Mouse (Mus musculus) midbrain, embryonic 16.5 days (tissue): ENCODE results near the gene Rbm18. TPM values are rescaled to one million over a fixed set of nuclear protein-coding genes. Genes with fewer than 3 reads are reported as not detected.
A peak's percentile ranks its signal among the peaks of the same experiment; 100 is the strongest.
"Not testable (repeated sequence)": the region's sequence is repeated elsewhere in the genome, so short reads cannot be mapped to it uniquely, and the experiment has no call there.

Source experiments
- ATAC-seq: fragments of 200-750 bp; cut with Nextera tagmentation; 2 replicates; pipeline ENCODE4 v1.8.0; 2017; ENCODE audit warnings: moderate TSS enrichment
- H3K27ac ChIP-seq: fragments of 300-500 bp; sonication (generic); 2 replicates; pipeline ENCODE4 v1.5.1; 2014; ENCODE audit warnings: mild to moderate bottlenecking, low read length, mixed read lengths
- H3K27me3 ChIP-seq: fragments of 300-500 bp; sonication (generic); 2 replicates; pipeline ENCODE4 v1.6.1; 2014; ENCODE audit warnings: low read depth, low read length, mixed read lengths; ENCODE audit not compliant: control insufficient read depth, insufficient read depth
- H3K36me3 ChIP-seq: fragments of 300-500 bp; sonication (generic); 2 replicates; pipeline ENCODE4 v1.6.1; 2014; ENCODE audit warnings: mild to moderate bottlenecking, low read length, moderate library complexity, mixed read lengths; ENCODE audit not compliant: control insufficient read depth, insufficient read depth
- H3K4me1 ChIP-seq: fragments of 300-500 bp; sonication (generic); 2 replicates; pipeline ENCODE4 v1.6.1; 2014; ENCODE audit warnings: mild to moderate bottlenecking, low read length, mixed read lengths; ENCODE audit not compliant: control insufficient read depth, insufficient read depth
- H3K4me2 ChIP-seq: fragments of 300-500 bp; sonication (generic); 2 replicates; pipeline ENCODE4 v1.6.1; 2014; ENCODE audit warnings: mild to moderate bottlenecking, low read length, mixed read lengths
- H3K4me3 ChIP-seq: fragments of 300-500 bp; sonication (generic); 2 replicates; pipeline ENCODE4 v1.5.1; 2014; ENCODE audit warnings: low read depth, mild to moderate bottlenecking, low read length, moderate library complexity, mixed read lengths
- H3K9ac ChIP-seq: fragments of 300-500 bp; sonication (generic); 2 replicates; pipeline ENCODE4 v1.6.1; 2014; ENCODE audit warnings: low read depth, low read length, mixed read lengths
- H3K9me3 ChIP-seq: fragments of 300-500 bp; sonication (generic); replicated peaks from 2 replicates; pipeline ENCODE4 v1.6.1; 2014; ENCODE audit warnings: mild to moderate bottlenecking, low read length, mixed read lengths; ENCODE audit not compliant: control insufficient read depth, poor library complexity, severe bottlenecking
- WGBS: fragments of 180-500 bp; shearing (Covaris S2); extraction: QIAGEN DNeasy Blood & Tissue Kit; methylation state at CpG from one replicate; pipeline ENCODE4 v1.1.7; 2014; 5-methylcytosine and 5-hydroxymethylcytosine counted together
- polyA plus RNA-seq: library from polyadenylated mRNA; unstranded; fragments of >200 nt; fragmentation: Nextera tagmentation; extraction: Ambion mirVana; gene quantifications from 2 replicates; pipeline ENCODE4 v1.2.1, GENCODE M21; 2015

Rbm18 gene
- polyA plus RNA-seq, result 131 and 142 TPM in 2 replicates

GRCm38 (mm10) chr2:36136300-36136941 lies at the start of gene Rbm18, which contains the start of gene Mrrf:
Gene Rbm18 (minus strand): TSS chr2:36136773.
Gene Mrrf (plus strand): TSS chr2:36136389.
- no peaks in the 10 kb centered on the region for H3K9me3 ChIP-seq
- under 1% methylated on average over 50 of the region's 50 CpGs for WGBS
- peaks cover 16% of the 10 kb centered on the region for H3K4me1 ChIP-seq
- peak; percentile 98 for ATAC-seq
- peak within 1 kb of the TSS; percentile 88 for H3K9ac ChIP-seq
- no peaks in the 10 kb centered on the region for H3K27me3 ChIP-seq
- H3K4me3 ChIP-seq, result peak within 1 kb of the TSS; percentile 68
- H3K27ac ChIP-seq, result peak within 1 kb of the TSS; percentile 82
- peaks cover 10% of the 10 kb centered on the region; the same call in 1 of the 2 replicates for H3K36me3 ChIP-seq
- H3K4me2 ChIP-seq, result peak within 1 kb of the TSS; percentile 63

GRCm38 (mm10) chr2:36184876-36185275 lies 48.3 kb upstream of the Rbm18 start:
- H3K9ac ChIP-seq, result no peak overlapping the region
- H3K27me3 ChIP-seq, result no peaks in the 10 kb centered on the region
- no peak overlapping the region for H3K4me3 ChIP-seq
- no peaks in the 10 kb centered on the region for H3K9me3 ChIP-seq
- no peak overlapping the region for H3K27ac ChIP-seq
- no peak overlapping the region for H3K4me2 ChIP-seq
- no peaks in the 10 kb centered on the region for H3K4me1 ChIP-seq
- 61% methylated on average over 6 of the region's 6 CpGs for WGBS
- H3K36me3 ChIP-seq, result no peaks in the 10 kb centered on the region
- ATAC-seq, result no peak

GRCm38 (mm10) chr2:36184192-36184591 lies 47.6 kb upstream of the Rbm18 start:
- 92% methylated on average over 2 of the region's 2 CpGs for whole genome bisulfite sequencing
- Histone ChIP-seq H3K4me3 (no peak overlapping the region), H3K36me3 (no peaks in the 10 kb centered on the region), H3K4me1 (no peaks in the 10 kb centered on the region), H3K27me3 (no peaks in the 10 kb centered on the region), H3K9me3 (no peaks in the 10 kb centered on the region), H3K4me2 (no peak overlapping the region), H3K27ac (no peak overlapping the region), H3K9ac (no peak overlapping the region)
- ATAC-seq, result no peak

- H3K27me3 ChIP-seq, result no peaks in the 10 kb centered on the region
- H3K9me3 ChIP-seq, result no peaks in the 10 kb centered on the region
- ATAC-seq, result no peak
- H3K36me3 ChIP-seq, result no peaks in the 10 kb centered on the region
- 73% methylated on average over 2 of the region's 2 CpGs for WGBS
- H3K4me3 ChIP-seq, result no peak overlapping the region
- H3K4me2 ChIP-seq, result no peak overlapping the region
- H3K27ac ChIP-seq, result no peak overlapping the region
- no peak overlapping the region for H3K9ac ChIP-seq
- no peaks in the 10 kb centered on the region for H3K4me1 ChIP-seq
These were observed 46.7 kb upstream of the Rbm18 start for GRCm38 (mm10) chr2:36183278-36183677.

- not testable (repeated sequence) for ATAC-seq, H3K4me1 ChIP-seq
- 91% methylated on average over 4 of the region's 4 CpGs for WGBS
These were observed 45.2 kb upstream of the Rbm18 start for GRCm38 (mm10) chr2:36181587-36182368.

GRCm38 (mm10) chr2:36179487-36179886 lies 42.9 kb upstream of the Rbm18 start:
- ATAC-seq, result no peak
- Histone ChIP-seq H3K27ac (no peak overlapping the region), H3K36me3 (peaks cover 7% of the 10 kb centered on the region; the same call in 1 of the 2 replicates), H3K9ac (no peak overlapping the region), H3K9me3 (no peaks in the 10 kb centered on the region), H3K4me2 (no peak overlapping the region), H3K4me3 (no peak overlapping the region), H3K27me3 (no peaks in the 10 kb centered on the region), H3K4me1 (no peaks in the 10 kb centered on the region)
- 67% methylated on average over 3 of the region's 3 CpGs for WGBS

More at GRCm38 (mm10) chr2:36181587-36182368, 45.2 kb upstream of the Rbm18 start:
- not testable (repeated sequence) for H3K36me3 ChIP-seq, H3K4me3 ChIP-seq, H3K4me2 ChIP-seq, H3K9ac ChIP-seq, H3K27me3 ChIP-seq, H3K9me3 ChIP-seq, H3K27ac ChIP-seq

GRCm38 (mm10) chr2:36172574-36172973 lies 36.0 kb upstream of the Rbm18 start:
- H3K27me3 ChIP-seq, result no peaks in the 10 kb centered on the region
- H3K9me3 ChIP-seq, result no peaks in the 10 kb centered on the region
- no peak overlapping the region for H3K27ac ChIP-seq
- H3K4me1 ChIP-seq, result no peaks in the 10 kb centered on the region
- WGBS, result 86% methylated on average over 3 of the region's 3 CpGs
- no peak for ATAC-seq
- peaks cover 3% of the 10 kb centered on the region; the same call in 1 of the 2 replicates for H3K36me3 ChIP-seq
- no peak overlapping the region for H3K9ac ChIP-seq
- no peak overlapping the region for H3K4me2 ChIP-seq
- no peak overlapping the region for H3K4me3 ChIP-seq

- WGBS, result 51% methylated on average over 4 of the region's 4 CpGs
- H3K27me3 ChIP-seq, result no peaks in the 10 kb centered on the region
- no peak overlapping the region for H3K4me2 ChIP-seq
- H3K27ac ChIP-seq, result no peak overlapping the region
- H3K9ac ChIP-seq, result no peak overlapping the region
- no peaks in the 10 kb centered on the region for H3K9me3 ChIP-seq
- no peak for ATAC-seq
- H3K4me1 ChIP-seq, result no peaks in the 10 kb centered on the region
- H3K4me3 ChIP-seq, result no peak overlapping the region
- H3K36me3 ChIP-seq, result no peaks in the 10 kb centered on the region
These were observed 35.6 kb upstream of the Rbm18 start for GRCm38 (mm10) chr2:36172136-36172535.

- no peaks in the 10 kb centered on the region for H3K4me1 ChIP-seq
- ATAC-seq, result no peak
- 89% methylated on average over 4 of the region's 4 CpGs for WGBS
These were observed 32.6 kb upstream of the Rbm18 start for GRCm38 (mm10) chr2:36169176-36169575.

More at GRCm38 (mm10) chr2:36169176-36169575, 32.6 kb upstream of the Rbm18 start:
- H3K27ac ChIP-seq, result no peak overlapping the region
- no peak overlapping the region for H3K4me3 ChIP-seq
- H3K9me3 ChIP-seq, result no peaks in the 10 kb centered on the region
- H3K9ac ChIP-seq, result no peak overlapping the region
- no peaks in the 10 kb centered on the region for H3K27me3 ChIP-seq
- no peak overlapping the region for H3K4me2 ChIP-seq
- H3K36me3 ChIP-seq, result peaks cover 2% of the 10 kb centered on the region; the same call in 1 of the 2 replicates
